Mouse (Mus musculus) erythroblast, adult 5-6 weeks (primary cell): ENCODE measurements around the gene Hspa1l. TPM values are rescaled to one million over a fixed set of nuclear protein-coding genes. Genes with fewer than 3 reads are reported as not detected.
"Not testable (repeated sequence)": the region's sequence is repeated elsewhere in the genome, so short reads cannot be mapped to it uniquely, and the experiment has no call there.

Experiments
- ATAC-seq: replicated peaks from 2 replicates; pipeline ENCODE4 v1.8.0; 2016; ENCODE audit warnings: moderate number of reproducible peaks, mild to moderate bottlenecking, moderate TSS enrichment, inconsistent platforms; ENCODE audit not compliant: poor library complexity, low FRiP score, severe bottlenecking
- total RNA-seq, 2 experiments: library from RNA; stranded (forward) in 1 of 2; stranded (reverse) in 1 of 2; fragments of 150-400 nt in 1 of 2; fragments of 200-764, 138-1000 nt in 1 of 2; gene quantifications; 2 replicates each; pipeline versions ENCODE4 v1.2.3 to v1.2.4; 2015 to 2017; ENCODE audit warnings: low replicate concordance in 2 of 2

The Hspa1l gene
- total RNA-seq, 2 experiments from 2014 or later = not detected

- not testable (repeated sequence) for ATAC-seq
Observed at GRCm38 (mm10) chr17:34969822-34970221, 2.7 kb upstream of the Hspa1l start, which contains the start of gene Gm20481. TSS of gene Gm20481 (plus strand) at chr17:34969912.

- ATAC-seq = not testable (repeated sequence)
Observed at GRCm38 (mm10) chr17:34970850-34971249, 1.7 kb upstream of the Hspa1l start.

GRCm38 (mm10) chr17:34971694-34972068, 822 bp upstream of the Hspa1l start:
- ATAC-seq = peak; percentile 38

GRCm38 (mm10) chr17:34975581-34976492, 3.3 kb downstream of the Hspa1l start:
- ATAC-seq = no peak

GRCm38 (mm10) chr17:34977000-34977399, 4.5 kb downstream of the Hspa1l start:
- ATAC-seq = no peak

- ATAC-seq = no peak
Observed at GRCm38 (mm10) chr17:34978239-34978638, 5.7 kb downstream of the Hspa1l start.

- ATAC-seq = no peak
Observed at GRCm38 (mm10) chr17:34979631-34980030, 7.1 kb downstream of the Hspa1l start.

- ATAC-seq = no peak
Observed at GRCm38 (mm10) chr17:34980655-34981054, 8.2 kb downstream of the Hspa1l start.

GRCm38 (mm10) chr17:34981690-34982180, 9.2 kb downstream of the Hspa1l start, which contains the start of gene Lsm2:
TSS of gene Lsm2 (plus strand) at chr17:34981862.
- ATAC-seq = peak; percentile 90

- peak; percentile 8; the same call in 1 of the 2 replicates for ATAC-seq
Observed at GRCm38 (mm10) chr17:34982328-34982727, 9.8 kb downstream of the Hspa1l start.

GRCm38 (mm10) chr17:34984218-34984617, 11.7 kb downstream of the Hspa1l start:
- ATAC-seq = 0 out of 2 replicates have a peak, but pooled peaks have one; percentile 44

- ATAC-seq = no peak
Observed at GRCm38 (mm10) chr17:34994751-34995150, 22.2 kb downstream of the Hspa1l start.

- ATAC-seq = not testable (repeated sequence)
Observed at GRCm38 (mm10) chr17:34995192-34995591, 22.7 kb downstream of the Hspa1l start.

- ATAC-seq = not testable (repeated sequence)
Observed at GRCm38 (mm10) chr17:34995927-34996326, 23.4 kb downstream of the Hspa1l start.

- peak; percentile 32; the same call in 1 of the 2 replicates for ATAC-seq
Observed at GRCm38 (mm10) chr17:34996411-34997141, 24.1 kb downstream of the Hspa1l start.

- no peak for ATAC-seq
Observed at GRCm38 (mm10) chr17:34997142-34997483, 24.6 kb downstream of the Hspa1l start.

GRCm38 (mm10) chr17:34998526-34999430, 26.3 kb downstream of the Hspa1l start:
- no peak for ATAC-seq

- ATAC-seq = peak; percentile 23
Observed at GRCm38 (mm10) chr17:34999871-35000716, 27.6 kb downstream of the Hspa1l start.
